Mouse (Mus musculus): ENCODE data around the gene Tmco1. TPM values are rescaled to one million over a fixed set of nuclear protein-coding genes. Genes with fewer than 3 reads are reported as not detected.
A peak's percentile ranks its signal among the peaks of the same experiment; 100 is the strongest.

The Tmco1 gene
- total and polyA plus RNA-seq, 3 experiments: 110 to 128 TPM; not detected in 1

DNA sequence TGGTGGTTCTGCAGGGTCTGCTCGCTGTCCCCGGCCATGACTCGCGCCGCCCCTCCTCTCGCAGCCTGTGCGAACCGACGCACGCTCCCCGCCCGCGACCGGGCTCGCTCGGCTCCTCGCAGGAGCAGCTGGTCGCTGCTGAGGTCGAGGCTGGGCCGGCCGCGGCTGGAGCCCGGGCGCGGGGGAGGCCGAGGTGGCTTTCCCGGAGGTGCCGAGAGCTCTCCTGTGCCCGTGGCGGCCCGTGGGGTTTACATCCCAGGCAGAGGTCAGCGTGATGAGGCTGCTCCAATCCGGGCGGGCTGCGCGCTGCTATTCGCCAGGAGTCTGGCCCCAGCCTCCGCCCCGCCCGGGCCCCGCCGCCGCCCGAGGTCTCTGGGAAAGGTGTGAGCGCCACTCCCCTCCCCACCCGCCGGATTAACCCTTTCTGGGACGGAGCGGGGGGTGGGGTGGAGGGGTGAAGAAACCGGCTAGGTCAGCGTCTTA lies 23.3 kb upstream of the Tmco1 start:
- Histone ChIP-seq H3K4me3 (ENCODE audit: control insufficient read depth in 1 of 2, insufficient read depth in 1 of 2, low read depth in 2 of 2, low read length in 2 of 2) (peak overlapping the region; percentile 90 to 99), H3K9ac (ENCODE audit: control insufficient read depth, low read depth, low read length, poor library complexity, severe bottlenecking) (peak overlapping the region; percentile 93), H3K79me2 (ENCODE audit: control insufficient read depth, insufficient read depth, low read length, poor library complexity) (peaks cover 53% of the 10 kb centered on the region), H3K4me1 (ENCODE audit: control insufficient read depth in 1 of 2, insufficient read depth in 2 of 2, low read length in 2 of 2) (peaks cover 10 to 32% of the 10 kb centered on the region in 2 experiments), H3K27me3 (ENCODE audit: control insufficient read depth in 1 of 2, insufficient read depth in 2 of 2, low read length in 2 of 2) (no peaks in the 10 kb centered on the region), H3K36me3 (ENCODE audit: control insufficient read depth in 1 of 2, insufficient read depth in 2 of 2, low read length in 2 of 2) (peaks cover 2 to 30% of the 10 kb centered on the region in 2 experiments; a peak in 3 of 4 replicates), H3K27ac (ENCODE audit: control insufficient read depth, low read depth, low read length) (peak overlapping the region; percentile 87), H3K9me3 (replicated peaks; ENCODE audit: insufficient read depth, low read length) (no peaks in the 10 kb centered on the region)
- peak; percentile 91 for DNase-seq (ENCODE audit: low read depth, low spot score)
- TF ChIP-seq MAZ (IDR thresholded peaks at IDR 0.05; ENCODE audit: low read depth, low read length) (peak; percentile 99), E2F4 (IDR thresholded peaks at IDR 0.05; ENCODE audit: borderline replicate concordance, low read depth, low read length) (no peak), GABPA (IDR thresholded peaks at IDR 0.05; ENCODE audit: low read depth, low read length) (no peak), POLR2A (IDR thresholded peaks at IDR 0.05; ENCODE audit: control insufficient read depth in 1 of 2, insufficient read depth in 1 of 2, low read depth in 1 of 2, low read length in 2 of 2, poor library complexity in 1 of 2) (peak; percentile 92 to 93), ETS1 (IDR thresholded peaks at IDR 0.05; ENCODE audit: low read depth, low read length) (peak; percentile 66; the same call in 1 of the 2 replicates), MYC (IDR thresholded peaks at IDR 0.05; ENCODE audit: low read depth, low read length) (no peak; the same call in 1 of the 2 replicates), ZKSCAN1 (IDR thresholded peaks at IDR 0.05; ENCODE audit: low read depth, low read length) (no peak), MAFK (IDR thresholded peaks at IDR 0.05; ENCODE audit: borderline replicate concordance, low read depth, low read length) (no peak), UBTF (IDR thresholded peaks at IDR 0.05; ENCODE audit: borderline replicate concordance, insufficient read depth, low read depth, low read length) (no peak), POLR2AphosphoS5 (IDR thresholded peaks at IDR 0.05; ENCODE audit: borderline replicate concordance, low read depth, low read length) (no peak), TAL1 (IDR thresholded peaks at IDR 0.05; ENCODE audit: low read length) (no peak), MXI1 (IDR thresholded peaks at IDR 0.05; ENCODE audit: low read depth, low read length) (no peak), ZC3H11A (IDR thresholded peaks at IDR 0.05; ENCODE audit: low read depth, low read length) (no peak), SMC3 (IDR thresholded peaks at IDR 0.05; ENCODE audit: low read depth, low read length) (no peak), EP300 (IDR thresholded peaks at IDR 0.05; ENCODE audit: low read depth in 1 of 2, low read length in 2 of 2) (0 out of 4 replicates have a peak, but pooled peaks of 1 of the 2 experiments have one; percentile 14), KAT2A (conservative IDR thresholded peaks at IDR 0.05; ENCODE audit: low read depth, low read length) (no peak; the same call in 1 of the 2 replicates), CTCF (IDR thresholded peaks at IDR 0.05 in 2 of 3, conservative IDR thresholded peaks at IDR 0.05 in 1 of 3; ENCODE audit: control insufficient read depth in 1 of 3, insufficient read depth in 1 of 3, low read depth in 2 of 3, low read length in 3 of 3, poor library complexity in 1 of 3, severe bottlenecking in 1 of 3) (no peak), ZMIZ1 (IDR thresholded peaks at IDR 0.05; ENCODE audit: low read depth, low read length) (peak; percentile 74), GATA1 (IDR thresholded peaks at IDR 0.05; ENCODE audit: low read depth, low read length) (no peak), MYB (IDR thresholded peaks at IDR 0.05; ENCODE audit: low read depth, low read length) (no peak), NELFE (IDR thresholded peaks at IDR 0.05; ENCODE audit: low read depth, low read length) (peak; percentile 80), RCOR1 (IDR thresholded peaks at IDR 0.05; ENCODE audit: low read depth, low read length) (no peak), USF1 (IDR thresholded peaks at IDR 0.05; ENCODE audit: low read depth, low read length) (peak; percentile 64), ZNF384 (IDR thresholded peaks at IDR 0.05; ENCODE audit: low read depth, low read length) (no peak), CHD2 (IDR thresholded peaks at IDR 0.05; ENCODE audit: low read length) (0 out of 2 replicates have a peak, but pooled peaks have one; percentile 29), CHD1 (IDR thresholded peaks at IDR 0.05; ENCODE audit: low read depth, low read length) (0 out of 2 replicates have a peak, but pooled peaks have one; percentile 14), USF2 (IDR thresholded peaks at IDR 0.05; ENCODE audit: borderline replicate concordance in 1 of 2, insufficient read depth in 1 of 2, low read depth in 1 of 2, low read length in 2 of 2) (no peak), TCF12 (IDR thresholded peaks at IDR 0.05; ENCODE audit: low read depth, low read length) (peak; percentile 29; the same call in 1 of the 2 replicates), BHLHE40 (IDR thresholded peaks at IDR 0.05; ENCODE audit: borderline replicate concordance, low read depth, low read length) (no peak), MEF2A (IDR thresholded peaks at IDR 0.05; ENCODE audit: extremely low read depth, insufficient replicate concordance, low read depth, low read length, poor library complexity, severe bottlenecking) (no peak), TBP (IDR thresholded peaks at IDR 0.05; ENCODE audit: low read depth, low read length) (peak; percentile 84), POLR2AphosphoS2 (IDR thresholded peaks at IDR 0.05; ENCODE audit: low read length) (peak; percentile 83), ELF1 (IDR thresholded peaks at IDR 0.05; ENCODE audit: low read depth, low read length) (no peak), SIN3A (IDR thresholded peaks at IDR 0.05; ENCODE audit: low read length) (no peak; the same call in 1 of the 2 replicates), JUND (IDR thresholded peaks at IDR 0.05; ENCODE audit: low read depth, low read length) (no peak), NRF1 (IDR thresholded peaks at IDR 0.05; ENCODE audit: insufficient read depth, low read depth, low read length, poor library complexity, severe bottlenecking) (no peak), MAX (IDR thresholded peaks at IDR 0.05; ENCODE audit: low read length) (no peak)
